Mouse (Mus musculus) heart, embryonic 11.5 days (tissue): ENCODE results near the gene Fkbp2. TPM values are rescaled to one million over a fixed set of nuclear protein-coding genes. Genes with fewer than 3 reads are reported as not detected.
"Not testable (repeated sequence)": the region's sequence is repeated elsewhere in the genome, so short reads cannot be mapped to it uniquely, and the experiment has no call there.

Experiments
- ATAC-seq: fragments of 200-750 bp; cut with Nextera tagmentation; replicated peaks from 2 replicates; pipeline ENCODE4 v1.8.0; 2017; ENCODE audit warnings: moderate library complexity; ENCODE audit not compliant: insufficient number of reproducible peaks, low FRiP score, low TSS enrichment
- H3K27ac ChIP-seq: fragments of 300-500 bp; sonication (generic); 2 replicates; pipeline ENCODE4 v1.5.1; 2014; ENCODE audit warnings: mild to moderate bottlenecking, low read depth, low read length
- H3K27me3 ChIP-seq: fragments of 300-500 bp; sonication (generic); 2 replicates; pipeline ENCODE4 v1.6.1; 2014; ENCODE audit warnings: mild to moderate bottlenecking, low read length, mixed read lengths; ENCODE audit not compliant: control insufficient read depth, insufficient read depth
- H3K36me3 ChIP-seq: fragments of 300-500 bp; sonication (generic); 2 replicates; pipeline ENCODE4 v1.6.1; 2014; ENCODE audit warnings: mild to moderate bottlenecking, low read length, moderate library complexity, mixed read lengths; ENCODE audit not compliant: control insufficient read depth, insufficient read depth
- H3K4me1 ChIP-seq: fragments of 300-500 bp; sonication (generic); 2 replicates; pipeline ENCODE4 v1.6.1; 2014; ENCODE audit warnings: low read length; ENCODE audit not compliant: control insufficient read depth, insufficient read depth
- H3K4me2 ChIP-seq: fragments of 300-500 bp; sonication (generic); 2 replicates; pipeline ENCODE4 v1.6.1; 2014; ENCODE audit warnings: mild to moderate bottlenecking, moderate library complexity
- H3K4me3 ChIP-seq: fragments of 300-500 bp; sonication (generic); 2 replicates; pipeline ENCODE4 v1.5.1; 2014; ENCODE audit warnings: low read depth, low read length
- H3K9ac ChIP-seq: fragments of 300-500 bp; sonication (generic); 2 replicates; pipeline ENCODE4 v1.6.1; 2014; ENCODE audit warnings: mild to moderate bottlenecking, low read depth, low read length, moderate library complexity
- H3K9me3 ChIP-seq: fragments of 300-500 bp; sonication (generic); replicated peaks from 2 replicates; pipeline ENCODE4 v1.6.1; 2016; ENCODE audit warnings: low read length; ENCODE audit not compliant: control insufficient read depth
- WGBS: fragments of 180-500 bp; shearing (Covaris S2); extraction: QIAGEN DNeasy Blood & Tissue Kit; methylation state at CpG from one replicate; pipeline ENCODE4 v1.1.7; 2014; ENCODE audit not compliant: insufficient replicate concordance; 5-methylcytosine and 5-hydroxymethylcytosine counted together
- polyA plus RNA-seq: library from polyadenylated mRNA; unstranded; fragments of >200 nt; fragmentation: Nextera tagmentation; extraction: Ambion mirVana; gene quantifications from 2 replicates; pipeline ENCODE4 v1.2.1, GENCODE M21; 2014

The Fkbp2 gene
- polyA plus RNA-seq, 1 experiment from 2014 or later: 88.4 TPM

DNA sequence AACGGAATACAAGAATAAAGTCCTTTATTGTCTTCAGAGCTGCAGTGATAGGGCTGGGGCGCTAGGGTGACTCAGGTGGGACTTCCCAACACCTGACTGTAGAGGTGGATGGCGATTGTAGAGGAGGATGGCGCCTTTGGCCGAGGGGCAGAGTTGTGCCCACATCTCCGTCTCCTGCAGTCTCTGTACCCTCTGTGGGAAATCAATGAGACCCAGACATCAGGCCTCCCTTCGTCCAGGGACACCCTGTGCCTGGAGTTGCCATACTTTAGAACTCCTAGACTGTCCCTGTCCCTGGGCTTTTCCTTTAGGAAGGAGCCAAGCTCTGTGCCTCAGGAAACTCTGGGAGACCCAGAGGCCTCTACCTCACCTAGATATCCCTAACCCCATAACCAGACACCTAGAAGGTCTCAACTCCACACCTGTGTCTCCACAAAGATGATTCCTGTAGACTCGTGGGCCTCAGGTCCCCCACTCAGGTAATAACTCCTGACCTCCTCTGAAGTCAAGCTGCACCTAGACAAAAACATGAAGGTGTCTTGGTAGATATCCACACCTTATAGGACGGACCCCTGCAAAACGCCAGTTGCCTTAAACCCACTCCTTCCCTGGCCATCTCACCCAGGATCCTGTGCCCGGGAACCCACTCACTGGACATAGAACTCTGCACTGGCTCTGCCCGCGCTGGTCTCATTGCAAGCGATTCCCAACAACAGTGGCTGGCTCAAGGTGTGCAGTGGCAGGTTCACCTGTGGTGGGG, 12.9 kb upstream of the Fkbp2 start:
- WGBS: 63% methylated on average over 14 of the region's 14 CpGs
- H3K4me3 ChIP-seq: peak overlapping the region; percentile 51
- H3K27me3 ChIP-seq: no peaks in the 10 kb centered on the region
- no peaks in the 10 kb centered on the region for H3K9me3 ChIP-seq
- H3K36me3 ChIP-seq: peaks cover 3% of the 10 kb centered on the region; the same call in 1 of the 2 replicates
- peak overlapping the region; percentile 71 for H3K4me2 ChIP-seq
- 0 out of 2 replicates have a peak, but pooled peaks have one; percentile 1 for ATAC-seq
- peak overlapping the region; percentile 69 for H3K27ac ChIP-seq
- H3K9ac ChIP-seq: peak overlapping the region; percentile 78
- H3K4me1 ChIP-seq: peaks cover 25% of the 10 kb centered on the region

DNA sequence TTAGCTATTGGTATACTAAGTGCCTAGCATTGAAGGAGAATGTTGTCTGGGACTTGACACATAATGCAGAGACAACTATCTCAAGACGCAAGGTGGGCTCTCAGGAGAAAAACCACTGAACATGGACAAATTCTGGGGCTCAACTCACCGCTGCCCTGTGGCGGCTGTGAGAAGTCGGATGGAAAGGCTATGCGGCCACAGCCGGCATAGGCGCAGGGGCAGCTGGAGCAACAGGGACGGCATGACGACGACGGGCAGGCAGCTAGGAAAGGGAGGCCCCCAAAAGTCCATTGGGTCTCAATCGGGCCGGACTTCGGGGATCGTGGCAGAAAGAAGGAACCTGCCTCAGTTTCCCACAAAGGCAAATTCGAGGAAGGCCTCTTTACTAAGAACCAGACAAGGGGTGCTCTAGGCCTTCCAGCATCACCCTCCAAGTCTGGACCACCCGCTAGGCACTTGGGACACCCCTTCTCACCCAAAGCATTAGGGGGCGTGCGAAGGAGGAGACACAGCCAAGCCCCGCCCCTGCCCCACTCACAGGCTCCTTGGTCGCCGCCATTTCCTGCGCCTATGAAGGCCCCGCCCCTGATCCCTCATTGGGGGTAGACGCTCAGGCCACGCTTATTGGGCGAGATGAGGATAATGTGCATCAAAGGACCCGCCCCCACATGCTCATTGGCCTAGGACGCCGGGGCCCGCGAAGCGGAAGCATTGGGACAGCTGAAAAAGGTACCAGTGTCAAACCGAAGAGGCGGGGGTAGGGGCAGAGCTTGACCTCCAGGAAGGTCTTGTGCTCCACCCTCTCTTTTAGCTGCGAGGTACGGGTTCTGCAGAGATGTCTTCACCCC, 11.9 kb upstream of the Fkbp2 start, which contains the start of gene Dnajc4:
TSS of gene Dnajc4 (minus strand) at position 562 of the 848 bp plus-strand sequence.
- Histone ChIP-seq H3K9ac (peak within 1 kb of the TSS; percentile 78), H3K27me3 (no peaks in the 10 kb centered on the region), H3K4me3 (peak within 1 kb of the TSS; percentile 51), H3K4me2 (peak within 1 kb of the TSS; percentile 71), H3K36me3 (peaks cover 3% of the 10 kb centered on the region; the same call in 1 of the 2 replicates), H3K9me3 (no peaks in the 10 kb centered on the region), H3K4me1 (peaks cover 29% of the 10 kb centered on the region), H3K27ac (peak within 1 kb of the TSS; percentile 69)
- peak; percentile 89 for ATAC-seq
- WGBS: 3% methylated on average over 37 of the region's 37 CpGs

DNA sequence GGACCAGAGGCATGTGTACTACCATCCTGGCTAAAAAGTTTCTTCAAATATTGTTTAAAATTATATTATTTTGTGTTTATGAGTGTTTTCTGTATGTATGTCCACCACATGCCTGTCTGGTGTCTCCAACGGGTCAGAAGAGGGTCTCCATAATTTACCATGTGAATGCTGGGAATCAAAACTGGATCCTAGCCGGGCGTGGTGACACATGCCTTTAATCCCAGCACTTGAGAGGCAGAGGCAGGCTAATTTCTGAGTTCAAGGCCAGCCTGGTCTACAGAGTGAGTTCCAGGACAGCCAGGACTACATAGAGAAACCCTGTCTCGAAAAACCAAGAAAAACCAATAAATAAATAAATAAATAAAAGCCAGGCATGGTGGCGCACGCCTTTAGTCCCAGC, 10.9 kb upstream of the Fkbp2 start:
- not testable (repeated sequence) for H3K9me3 ChIP-seq, H3K27ac ChIP-seq, H3K4me2 ChIP-seq, H3K4me3 ChIP-seq, ATAC-seq, H3K36me3 ChIP-seq, H3K9ac ChIP-seq, H3K27me3 ChIP-seq
- WGBS: 86% methylated on average over 6 of the region's 6 CpGs
- peaks cover 36% of the 10 kb centered on the region for H3K4me1 ChIP-seq

DNA sequence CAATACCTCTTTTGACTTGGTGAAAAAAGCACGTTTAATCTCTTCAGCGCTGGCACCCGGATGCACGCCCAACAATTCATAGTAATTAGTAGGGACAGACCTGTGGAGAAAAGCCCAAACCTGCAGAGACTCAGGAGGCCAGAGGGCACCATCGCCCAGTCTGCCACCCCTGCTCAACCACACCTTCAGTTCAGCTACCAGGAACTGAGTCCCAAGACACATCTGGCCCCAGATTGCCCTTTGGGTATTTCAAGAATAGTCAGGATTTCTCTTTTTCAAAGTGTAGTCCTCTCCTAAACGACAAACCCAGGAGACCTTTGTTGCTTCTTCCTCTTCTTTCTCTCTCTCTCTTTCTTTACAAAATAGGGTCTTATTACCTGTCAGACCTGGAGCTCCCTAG, 10.4 kb upstream of the Fkbp2 start:
- no peaks in the 10 kb centered on the region for H3K9me3 ChIP-seq
- peaks cover 3% of the 10 kb centered on the region; the same call in 1 of the 2 replicates for H3K36me3 ChIP-seq
- H3K27me3 ChIP-seq: no peaks in the 10 kb centered on the region
- H3K4me1 ChIP-seq: peaks cover 38% of the 10 kb centered on the region
- H3K27ac ChIP-seq: no peak overlapping the region
- no peak for ATAC-seq
- 87% methylated on average over 6 of the region's 6 CpGs for WGBS
- H3K4me3 ChIP-seq: no peak overlapping the region
- no peak overlapping the region for H3K4me2 ChIP-seq
- H3K9ac ChIP-seq: no peak overlapping the region

DNA sequence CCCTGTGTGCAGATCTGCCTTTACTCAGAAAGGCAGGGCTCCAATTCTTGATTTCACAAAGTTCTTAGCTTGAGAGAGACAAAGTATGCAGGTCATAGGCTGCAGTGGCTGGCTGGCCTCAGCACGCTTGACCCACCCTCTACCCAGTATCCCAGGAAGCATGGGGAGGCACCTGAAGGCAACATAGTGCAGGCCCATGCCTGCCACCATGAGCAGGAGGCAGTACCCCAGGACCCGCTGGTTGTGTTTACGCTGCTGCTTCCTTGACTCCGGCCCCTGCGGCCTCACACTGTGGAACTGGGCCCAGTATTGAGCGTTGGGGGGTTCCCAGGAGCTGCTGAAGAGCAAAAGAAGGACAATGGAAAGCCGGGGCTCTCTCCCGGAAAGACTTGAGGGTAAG, 8.9 kb upstream of the Fkbp2 start:
- Histone ChIP-seq H3K9ac (no peak overlapping the region), H3K4me3 (no peak overlapping the region), H3K4me2 (no peak overlapping the region; the same call in 1 of the 2 replicates), H3K9me3 (no peaks in the 10 kb centered on the region), H3K36me3 (peaks cover 9% of the 10 kb centered on the region; the same call in 1 of the 2 replicates), H3K27ac (no peak overlapping the region), H3K4me1 (peaks cover 25% of the 10 kb centered on the region), H3K27me3 (no peaks in the 10 kb centered on the region)
- no peak for ATAC-seq
- 90% methylated on average over 8 of the region's 8 CpGs for WGBS

DNA sequence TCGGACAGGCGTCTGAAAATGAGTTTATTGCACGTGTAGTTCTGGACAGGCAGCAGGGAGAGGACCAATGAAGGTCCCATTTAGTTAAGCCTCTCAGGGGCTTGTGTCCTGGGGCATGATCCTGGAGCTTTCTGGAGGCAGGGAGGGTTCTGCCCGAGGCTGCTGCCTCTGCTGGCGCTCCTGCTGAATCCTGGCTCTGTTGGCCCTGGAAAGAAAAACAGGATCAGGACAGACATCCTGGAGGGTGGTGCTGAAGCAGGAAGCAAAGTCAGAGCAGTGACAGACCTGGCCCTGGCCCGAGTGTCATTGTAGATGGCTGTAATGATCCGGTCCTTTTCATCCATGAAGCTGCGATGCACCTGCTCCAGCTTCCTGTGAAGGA, 7.6 kb upstream of the Fkbp2 start:
- no peak for ATAC-seq
- H3K9me3 ChIP-seq: no peaks in the 10 kb centered on the region
- peaks cover 18% of the 10 kb centered on the region for H3K4me1 ChIP-seq
- peak overlapping the region; percentile 98 for H3K27ac ChIP-seq
- H3K4me2 ChIP-seq: peak overlapping the region; percentile 90
- H3K4me3 ChIP-seq: peak overlapping the region; percentile 90
- no peaks in the 10 kb centered on the region for H3K27me3 ChIP-seq
- H3K36me3 ChIP-seq: peaks cover 17% of the 10 kb centered on the region
- H3K9ac ChIP-seq: peak overlapping the region; percentile 96
- WGBS: 3% methylated on average over 8 of the region's 8 CpGs

DNA sequence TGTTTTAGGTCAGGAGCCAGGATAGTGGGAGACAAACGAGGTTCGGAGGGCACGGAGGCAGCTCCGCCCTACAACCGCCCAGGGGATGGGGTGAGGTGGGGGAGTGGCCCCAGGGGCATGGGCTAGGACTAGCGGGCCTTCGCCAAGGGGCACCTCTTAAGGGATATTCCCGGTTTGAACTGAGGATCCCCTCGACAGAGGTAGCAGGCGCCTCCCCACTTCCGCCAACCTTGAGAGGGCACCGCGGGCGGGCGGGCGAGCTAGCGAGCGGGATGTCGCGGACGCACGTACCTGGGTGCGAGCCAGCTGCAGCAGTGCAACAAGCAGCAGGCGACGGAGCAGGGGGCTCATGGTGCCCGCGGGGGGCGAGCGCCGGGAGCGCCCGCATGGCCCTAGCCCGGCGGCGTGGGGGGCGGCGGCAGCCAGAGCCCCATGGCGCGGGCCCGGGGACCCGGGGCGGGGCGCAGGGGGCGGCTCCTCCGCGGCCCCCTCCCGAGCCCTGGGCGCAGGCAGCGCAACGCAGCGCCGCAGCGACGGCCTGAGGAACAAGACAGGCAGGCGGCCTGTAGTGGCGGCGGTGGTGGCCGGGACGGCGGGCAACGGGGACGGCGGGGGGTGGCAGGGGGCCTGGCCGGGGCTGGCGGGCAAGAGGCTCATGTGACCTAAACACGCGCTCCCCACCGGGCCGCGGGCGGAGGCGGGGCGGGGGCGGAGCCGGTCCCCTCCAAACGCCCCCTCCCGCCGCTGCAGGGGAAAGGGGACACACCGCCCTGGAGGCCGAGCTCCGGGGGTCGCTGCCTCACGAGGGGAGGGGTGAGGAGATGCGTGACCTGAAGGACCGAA, 7.0 kb upstream of the Fkbp2 start, which contains the start of gene Vegfb:
TSS of gene Vegfb (minus strand) at position 591 of the 843 bp plus-strand sequence.
- Histone ChIP-seq H3K27ac (peak within 1 kb of the TSS; percentile 98), H3K4me2 (peak within 1 kb of the TSS; percentile 90), H3K4me3 (peak within 1 kb of the TSS; percentile 90), H3K36me3 (peaks cover 22% of the 10 kb centered on the region), H3K9me3 (no peaks in the 10 kb centered on the region), H3K27me3 (no peaks in the 10 kb centered on the region), H3K4me1 (peaks cover 16% of the 10 kb centered on the region), H3K9ac (peak within 1 kb of the TSS; percentile 96)
- under 1% methylated on average over 75 of the region's 85 CpGs for WGBS
- peak; percentile 41 for ATAC-seq
